Mouse (Mus musculus): ENCODE measurements around the gene Spata5.

GRCm38 (mm10) chr3:37586731-37587578 is 167.3 kb downstream of the Spata5 start:
- TF ChIP-seq CTCF (IDR thresholded peaks at IDR 0.05; ENCODE audit: low read depth, low read length) (no peak), POLR2A (IDR thresholded peaks at IDR 0.05; ENCODE audit: borderline replicate concordance, low read depth, low read length) (no peak)

All from bone marrow macrophage, adult 2 months (primary cell).